Mouse (Mus musculus) B cell, adult 67 days (primary cell): ENCODE results near the gene Ino80d. TPM values are rescaled to one million over a fixed set of nuclear protein-coding genes. Genes with fewer than 3 reads are reported as not detected.

Experiments
- total RNA-seq, 2 experiments: library from RNA; stranded (reverse); gene quantifications; 4 replicates each; pipeline ENCODE4 v1.2.4; 2023

Ino80d gene
- total RNA-seq: 10 to 100 TPM; 90.4 to 93.0 TPM

GRCm38 (mm10) chr1:63114136-63114781 lies at the start of gene Ino80d:
Ino80d (minus strand) TSS chr1:63114667.

Other genes with a start within 250 kb of the Ino80d start
- 1,000 to 10,000 TPM in 1 of 2 experiments, 100 to 1,000 TPM in 1; 969 to 1,030 TPM for gene Eef1b2, start 62.2 kb upstream of the Ino80d start, total RNA-seq
- gene Ndufs1, start 62.2 kb upstream of the Ino80d start, total RNA-seq: 10 to 100 TPM; 76.0 to 92.9 TPM
- gene Gpr1, start 99.9 kb upstream of the Ino80d start, total RNA-seq: not detected
- not detected for gene Zdbf2, start 158.6 kb upstream of the Ino80d start, total RNA-seq